Mouse (Mus musculus) kidney, adult 8-10 months (tissue): ENCODE data around the gene Agpat1.

Source experiments
- DNase-seq, 2 experiments: peaks; one replicate each; pipeline ENCODE4 v3.0.0; 2022

The Agpat1 gene

DNA sequence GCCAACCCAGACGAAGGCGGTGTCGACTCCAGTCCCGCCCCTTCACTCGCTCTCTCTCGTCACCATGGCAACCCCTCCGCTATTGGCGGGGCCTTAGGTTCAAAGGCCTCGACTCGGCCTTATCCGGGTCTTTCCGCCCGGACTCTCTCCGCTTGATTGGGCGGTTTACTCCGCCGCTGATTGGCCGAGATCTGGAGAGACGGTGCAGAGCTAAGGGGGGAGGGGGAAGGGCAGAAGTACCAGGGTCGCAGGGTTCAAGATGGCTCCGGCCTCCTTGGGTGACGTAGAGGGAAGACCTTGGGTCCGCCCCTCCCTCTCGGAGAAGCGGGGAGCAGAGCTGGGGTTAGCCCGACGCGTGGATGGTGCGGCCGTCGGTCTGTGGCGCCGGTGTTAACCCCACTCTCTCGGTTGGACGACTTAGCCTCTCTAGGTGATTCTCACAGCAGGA is at the start of gene Agpat1:
Gene Agpat1, plus strand, starts transcription at position 202 of the 448 bp plus-strand sequence.
- DNase-seq, result peak; percentile 99 to 100

DNA sequence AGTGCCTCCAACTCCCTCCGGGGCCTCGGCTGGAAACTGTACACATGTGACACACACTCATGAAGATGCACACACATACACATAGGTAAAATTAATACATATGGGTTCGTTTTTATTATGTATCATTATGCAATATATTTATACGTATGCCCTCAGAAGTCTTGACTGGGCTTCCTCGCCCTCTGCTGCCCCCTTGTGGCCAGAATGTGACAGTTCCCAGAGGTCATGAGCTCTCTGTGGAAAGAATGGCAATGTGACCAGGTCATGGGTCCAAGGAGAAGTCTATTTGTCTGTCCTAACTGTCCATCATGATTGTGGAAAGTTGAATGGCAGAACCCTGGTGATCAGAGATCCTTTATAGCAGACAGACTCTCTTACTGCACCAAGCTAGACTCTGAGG is 48.6 kb upstream of the Agpat1 start:
- peak; percentile 58 to 85 for DNase-seq

DNA sequence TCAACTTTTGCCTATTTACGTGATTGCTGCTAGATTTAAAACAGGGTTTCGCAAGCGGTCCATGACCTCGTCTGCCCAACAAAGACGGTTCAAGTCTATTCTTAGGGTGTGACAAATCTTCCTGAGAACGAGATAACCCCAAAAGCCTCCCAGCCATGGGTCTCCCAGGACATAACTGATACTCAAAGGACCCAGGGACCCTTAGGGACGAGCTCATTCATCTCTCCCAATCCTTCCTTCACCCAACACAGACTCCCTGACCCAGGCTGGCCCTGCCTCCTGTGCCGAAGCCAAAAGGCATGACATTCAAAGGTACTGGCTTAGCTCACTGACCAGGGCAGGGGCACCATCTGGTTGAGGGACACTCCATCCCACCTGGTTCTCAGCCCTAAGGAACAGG is 47.7 kb upstream of the Agpat1 start:
- DNase-seq, result no peak

DNA sequence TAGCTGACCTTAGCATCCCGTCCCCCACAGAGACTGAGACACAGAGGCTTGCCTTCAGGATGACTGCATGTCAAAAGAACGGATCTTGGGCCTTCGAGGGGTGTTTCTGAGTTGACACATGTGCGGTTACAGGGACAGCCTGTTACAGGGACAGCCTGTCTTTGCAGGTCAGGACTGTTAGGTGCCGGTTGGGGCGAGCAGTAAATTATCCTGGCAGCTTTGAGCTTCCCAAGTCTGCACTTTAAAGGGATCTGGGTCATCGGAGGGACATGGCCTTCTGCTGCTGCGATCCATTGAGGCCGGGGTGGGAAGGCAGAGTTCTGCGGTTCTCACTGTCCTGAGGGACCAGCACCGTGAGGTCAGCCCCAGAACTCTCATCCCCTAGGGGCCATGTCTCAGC is 46.7 kb upstream of the Agpat1 start:
- DNase-seq, result no peak

DNA sequence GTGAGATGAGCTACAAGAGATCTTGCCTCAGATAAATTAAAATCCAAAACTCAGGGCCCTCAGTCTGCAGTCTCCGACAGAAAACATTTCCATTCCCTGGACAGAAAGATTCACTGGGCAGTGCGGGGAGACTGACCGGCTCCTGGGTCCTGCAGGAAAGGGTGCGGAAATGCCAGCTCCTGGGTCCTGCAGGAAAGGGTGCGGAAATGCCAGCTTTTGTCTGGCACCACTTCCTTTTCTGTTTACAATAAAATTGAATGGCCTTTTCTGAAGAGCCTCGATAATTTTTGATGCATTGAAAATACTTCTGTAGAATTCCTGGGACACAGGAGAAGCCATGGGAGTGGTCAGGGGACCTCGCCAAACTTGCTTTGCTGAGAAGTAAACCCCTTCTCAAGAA is 44.9 kb upstream of the Agpat1 start:
- no peak for DNase-seq

DNA sequence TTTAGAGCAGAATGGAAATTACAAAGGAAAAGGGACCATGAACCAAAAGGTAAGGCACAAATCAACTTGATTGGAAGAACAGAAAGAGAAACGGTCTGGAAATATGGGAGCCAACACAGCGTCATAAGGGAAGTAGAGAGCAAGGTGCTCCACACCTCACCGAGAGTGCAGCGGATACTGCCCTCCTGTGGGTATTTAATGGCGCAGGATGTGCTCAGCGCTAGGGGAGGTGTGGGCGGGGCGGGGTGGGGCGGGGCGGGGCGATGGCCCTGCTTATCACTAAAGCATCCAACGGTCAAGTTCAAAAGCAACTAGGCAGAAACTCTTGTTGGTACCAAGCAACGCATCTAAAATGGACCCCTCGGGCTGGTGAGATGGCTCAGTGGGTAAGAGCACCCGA is 44.2 kb upstream of the Agpat1 start:
- no peak for DNase-seq

DNA sequence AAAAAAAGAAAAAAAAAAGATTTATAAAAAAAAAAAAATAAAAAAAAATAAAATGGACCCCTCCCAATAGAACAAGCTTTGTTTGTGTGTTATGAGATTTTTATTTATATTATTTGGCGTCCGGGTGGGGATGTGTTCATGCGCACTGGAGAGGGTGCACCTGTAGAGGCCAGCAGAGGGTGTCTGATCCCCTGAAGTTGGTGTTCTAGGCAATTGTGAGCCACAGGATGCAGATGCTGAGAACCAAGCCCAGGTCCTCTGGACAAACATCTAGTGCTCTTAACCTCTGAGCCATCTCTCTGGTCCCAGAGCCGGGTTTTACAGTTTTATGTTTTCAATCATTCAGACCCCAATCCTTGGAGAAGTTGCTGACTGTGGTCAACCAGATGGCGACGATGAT is 43.6 kb upstream of the Agpat1 start:
- DNase-seq, result no peak

DNA sequence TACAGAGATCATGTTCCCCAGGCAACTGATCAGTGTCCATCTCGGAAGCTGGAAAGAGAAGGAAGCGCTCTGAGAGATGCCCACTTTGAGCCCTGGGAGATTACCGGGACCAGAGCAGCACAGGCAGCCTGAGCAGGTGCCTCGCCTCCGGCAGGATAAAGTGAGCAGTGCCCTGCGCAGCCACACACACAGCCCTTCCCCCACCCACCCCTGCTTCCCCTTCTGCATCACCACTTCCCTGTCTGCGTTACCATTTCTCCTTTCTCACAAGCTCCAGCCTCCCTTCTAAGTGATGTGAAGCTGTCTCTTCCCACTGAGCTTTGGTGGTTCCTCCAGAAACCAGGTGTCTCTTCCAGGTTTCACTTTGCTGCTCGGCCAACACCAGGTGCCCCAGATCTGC is 42.9 kb upstream of the Agpat1 start:
- DNase-seq, result no peak

DNA sequence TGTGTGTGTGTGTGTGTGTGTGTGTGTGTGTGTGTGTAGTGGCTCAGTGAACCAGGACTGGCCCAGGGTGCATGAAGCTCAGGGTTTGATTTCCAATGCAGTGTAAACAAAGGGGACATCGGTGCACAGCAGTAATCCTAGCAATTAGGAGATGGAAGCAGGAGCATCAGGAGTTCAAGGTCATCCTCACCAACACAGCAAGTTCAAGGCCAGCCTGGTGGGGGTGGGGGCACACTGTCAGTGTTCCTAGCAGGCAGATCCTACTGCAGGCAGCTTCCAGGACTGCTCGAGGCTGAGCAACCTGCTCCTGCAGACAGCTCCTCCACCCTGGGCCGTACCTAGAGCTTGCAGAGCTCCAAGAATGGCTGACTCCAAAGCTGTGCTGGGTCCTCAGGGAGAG is 41.5 kb upstream of the Agpat1 start:
- DNase-seq, result no peak

DNA sequence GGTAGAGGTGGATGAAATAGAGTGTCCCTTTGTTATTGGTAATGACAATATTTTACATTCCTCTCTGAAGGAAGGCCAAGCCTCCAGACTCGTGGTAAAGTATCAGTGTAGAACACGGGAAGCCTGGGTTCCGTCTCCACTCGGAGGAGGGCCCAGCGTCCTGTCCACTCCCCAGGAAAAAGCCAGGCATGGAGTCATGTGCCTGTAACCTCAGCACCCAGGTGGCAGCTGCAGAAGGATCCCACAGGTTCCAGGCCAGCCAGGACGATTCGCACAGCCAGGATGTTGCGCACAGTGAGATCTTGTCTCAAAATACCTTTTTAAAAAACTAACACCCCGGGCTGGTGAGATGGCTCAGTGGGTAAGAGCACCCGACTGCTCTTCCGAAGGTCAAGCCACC is 40.7 kb upstream of the Agpat1 start:
- no peak for DNase-seq

DNA sequence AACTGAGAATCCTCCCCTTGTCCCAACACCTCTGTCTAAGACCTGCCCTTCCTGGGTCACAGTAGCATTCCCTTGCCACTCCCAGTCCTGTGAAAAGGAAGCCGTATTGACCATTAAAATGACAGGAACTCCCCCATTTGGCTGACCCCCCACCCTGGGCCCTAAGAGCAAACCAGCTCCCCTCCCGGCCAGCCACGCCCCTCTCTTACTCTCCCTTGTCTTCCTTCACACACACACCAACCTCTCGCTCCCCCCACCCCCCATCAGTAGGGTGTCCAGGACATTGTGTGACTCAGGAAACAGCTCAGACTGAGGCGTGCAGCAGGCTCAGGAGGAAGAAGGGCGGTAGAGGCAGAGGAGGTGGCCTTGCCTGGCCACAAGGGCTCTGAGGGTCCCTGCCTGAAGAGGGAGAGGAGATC is 40.0 kb upstream of the Agpat1 start, which contains the start of gene Notch4:
Gene Notch4, plus strand, starts transcription at position 266 of the 419 bp plus-strand sequence.
- DNase-seq, result peak; percentile 53 to 54

DNA sequence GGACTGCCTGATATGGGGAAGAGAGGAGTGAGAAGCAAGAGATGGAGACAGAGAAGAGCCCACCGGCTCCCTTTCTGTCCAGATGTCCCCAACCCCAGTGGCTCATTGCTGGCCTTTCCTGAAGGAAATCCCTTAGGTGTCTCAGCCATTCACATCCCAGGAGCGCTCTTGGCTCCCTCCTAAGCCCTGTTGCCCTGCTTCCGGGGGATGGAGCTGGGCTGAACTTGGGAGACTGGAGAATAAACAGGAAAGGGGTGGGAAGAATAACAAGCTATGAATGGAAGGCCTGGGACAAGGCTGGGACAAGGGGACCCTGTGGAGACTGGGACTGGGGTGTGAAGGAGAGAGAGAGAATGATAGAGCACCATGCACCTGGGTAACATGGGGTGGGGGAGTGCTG is 39.3 kb upstream of the Agpat1 start:
- DNase-seq, result peak; percentile 40 to 58

DNA sequence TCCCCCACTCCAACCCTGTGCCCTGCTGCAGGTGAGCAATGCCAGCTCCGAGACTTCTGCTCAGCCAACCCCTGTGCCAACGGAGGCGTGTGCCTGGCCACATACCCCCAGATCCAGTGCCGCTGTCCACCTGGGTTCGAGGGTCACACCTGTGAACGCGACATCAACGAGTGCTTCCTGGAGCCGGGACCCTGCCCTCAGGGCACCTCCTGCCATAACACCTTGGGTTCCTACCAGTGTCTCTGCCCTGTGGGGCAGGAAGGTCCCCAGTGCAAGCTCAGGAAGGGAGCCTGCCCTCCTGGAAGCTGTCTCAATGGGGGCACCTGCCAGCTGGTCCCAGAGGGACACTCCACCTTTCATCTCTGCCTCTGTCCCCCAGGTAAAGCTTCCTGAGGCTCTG is 36.8 kb upstream of the Agpat1 start:
- no peak for DNase-seq

DNA sequence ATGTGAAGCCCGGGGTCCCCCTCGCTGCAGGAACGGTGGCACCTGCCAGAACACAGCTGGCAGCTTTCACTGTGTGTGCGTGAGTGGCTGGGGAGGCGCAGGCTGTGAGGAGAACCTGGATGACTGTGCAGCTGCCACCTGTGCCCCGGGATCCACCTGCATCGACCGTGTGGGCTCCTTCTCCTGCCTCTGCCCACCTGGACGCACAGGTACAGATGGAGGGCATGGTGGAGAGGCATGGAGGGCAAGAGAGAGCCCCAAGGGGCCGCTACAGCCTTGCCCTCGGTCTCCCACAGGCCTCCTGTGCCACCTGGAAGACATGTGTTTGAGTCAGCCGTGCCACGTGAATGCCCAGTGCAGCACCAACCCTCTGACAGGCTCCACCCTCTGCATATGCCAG is 35.6 kb upstream of the Agpat1 start:
- DNase-seq, result no peak

DNA sequence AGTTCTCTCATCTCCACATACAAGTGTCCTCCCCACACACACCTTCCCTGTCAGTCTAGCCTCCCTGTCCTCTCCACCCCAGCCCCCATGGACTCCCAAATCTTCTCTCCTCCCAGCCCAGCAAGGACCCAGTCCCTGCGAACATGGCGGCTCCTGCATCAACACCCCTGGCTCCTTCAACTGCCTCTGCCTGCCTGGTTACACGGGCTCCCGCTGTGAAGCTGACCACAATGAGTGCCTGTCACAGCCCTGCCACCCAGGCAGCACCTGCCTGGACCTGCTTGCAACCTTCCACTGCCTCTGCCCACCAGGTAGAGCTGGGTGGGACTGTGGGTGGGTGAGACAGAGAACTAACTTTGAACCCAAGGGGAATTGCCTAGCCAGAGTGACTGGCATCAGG is 34.1 kb upstream of the Agpat1 start:
- no peak for DNase-seq

DNA sequence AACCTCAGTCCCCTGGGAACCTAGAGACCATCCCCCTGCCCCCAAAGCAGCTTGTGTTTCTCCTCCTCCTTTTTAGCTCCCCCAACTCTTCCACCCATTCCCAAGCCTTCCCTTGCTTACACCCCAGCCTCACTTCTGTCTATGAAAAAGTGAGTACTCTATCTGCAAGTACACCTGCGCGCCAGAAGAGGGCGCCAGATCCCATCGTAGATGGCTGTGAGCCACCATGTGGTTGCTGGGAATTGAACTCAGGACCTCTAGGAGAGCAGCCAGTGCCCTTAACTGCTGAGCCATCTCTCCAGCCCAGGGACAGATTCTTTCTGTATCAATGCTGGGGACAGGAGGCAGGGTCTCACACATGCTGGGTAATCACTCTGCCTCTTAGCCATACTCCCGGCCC is 32.2 kb upstream of the Agpat1 start:
- no peak for DNase-seq

DNA sequence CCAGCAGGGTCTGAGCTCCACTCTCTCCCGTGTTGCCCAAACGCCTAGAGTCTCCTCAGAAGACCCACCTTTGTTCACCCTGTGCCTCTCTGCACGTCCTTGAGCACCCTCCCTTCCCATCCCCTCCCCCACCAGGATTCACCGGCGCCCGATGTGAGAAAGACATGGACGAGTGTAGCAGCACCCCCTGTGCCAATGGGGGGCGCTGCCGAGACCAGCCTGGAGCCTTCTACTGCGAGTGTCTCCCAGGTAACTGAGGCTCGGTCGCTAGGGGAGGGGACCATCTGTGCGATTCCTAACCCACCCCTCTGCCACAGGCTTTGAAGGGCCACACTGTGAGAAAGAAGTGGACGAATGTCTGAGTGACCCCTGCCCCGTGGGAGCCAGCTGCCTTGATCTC is 31.7 kb upstream of the Agpat1 start:
- DNase-seq, result no peak

DNA sequence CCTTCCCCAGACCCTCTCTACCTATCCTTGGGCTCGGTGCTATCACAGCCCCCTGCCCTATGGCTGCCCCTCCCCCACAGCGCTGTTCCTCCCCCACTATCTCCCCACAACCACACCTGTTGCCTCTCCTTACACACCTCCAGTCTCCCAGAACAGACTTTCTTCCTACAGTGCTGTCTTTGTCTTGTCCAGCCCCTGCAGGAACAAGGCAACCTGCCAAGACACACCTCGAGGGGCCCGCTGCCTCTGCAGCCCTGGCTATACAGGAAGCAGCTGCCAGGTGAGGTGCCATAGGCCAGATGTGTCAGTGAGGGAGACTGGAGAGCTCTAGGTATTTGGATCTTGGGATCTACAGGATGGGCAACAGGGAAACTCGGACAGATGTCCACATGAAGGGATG is 27.5 kb upstream of the Agpat1 start:
- DNase-seq, result no peak

DNA sequence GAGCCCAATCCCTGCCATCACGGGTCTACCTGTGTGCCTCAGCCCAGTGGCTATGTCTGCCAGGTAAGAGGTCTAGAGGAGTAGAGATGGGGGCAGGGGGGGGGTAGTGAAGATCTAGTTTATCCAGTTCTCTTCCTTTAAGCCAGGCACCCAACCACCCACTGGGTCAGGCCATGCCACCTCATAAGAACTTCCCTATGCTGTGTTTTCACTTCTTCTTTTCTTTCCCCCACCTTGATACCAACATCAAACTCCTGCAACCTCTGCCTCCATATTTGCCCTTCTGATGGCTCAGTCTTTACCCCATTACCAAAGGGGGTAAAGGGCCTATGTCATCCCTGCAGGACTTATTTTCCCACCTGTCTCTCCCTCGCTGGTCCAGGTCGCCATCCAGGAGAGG is 26.0 kb upstream of the Agpat1 start:
- no peak for DNase-seq

DNA sequence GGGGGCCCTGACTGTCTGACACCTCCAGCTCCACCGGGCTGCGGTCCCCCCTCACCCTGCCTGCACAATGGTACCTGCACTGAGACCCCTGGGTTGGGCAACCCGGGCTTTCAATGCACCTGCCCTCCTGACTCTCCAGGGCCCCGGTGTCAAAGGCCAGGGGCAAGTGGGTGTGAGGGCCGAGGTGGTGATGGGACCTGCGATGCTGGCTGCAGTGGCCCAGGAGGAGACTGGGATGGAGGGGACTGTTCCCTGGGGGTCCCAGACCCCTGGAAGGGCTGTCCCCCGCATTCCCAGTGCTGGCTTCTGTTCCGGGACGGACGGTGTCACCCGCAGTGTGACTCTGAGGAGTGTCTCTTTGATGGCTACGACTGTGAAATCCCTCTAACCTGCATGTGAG is 21.5 kb upstream of the Agpat1 start:
- DNase-seq, result no peak

DNA sequence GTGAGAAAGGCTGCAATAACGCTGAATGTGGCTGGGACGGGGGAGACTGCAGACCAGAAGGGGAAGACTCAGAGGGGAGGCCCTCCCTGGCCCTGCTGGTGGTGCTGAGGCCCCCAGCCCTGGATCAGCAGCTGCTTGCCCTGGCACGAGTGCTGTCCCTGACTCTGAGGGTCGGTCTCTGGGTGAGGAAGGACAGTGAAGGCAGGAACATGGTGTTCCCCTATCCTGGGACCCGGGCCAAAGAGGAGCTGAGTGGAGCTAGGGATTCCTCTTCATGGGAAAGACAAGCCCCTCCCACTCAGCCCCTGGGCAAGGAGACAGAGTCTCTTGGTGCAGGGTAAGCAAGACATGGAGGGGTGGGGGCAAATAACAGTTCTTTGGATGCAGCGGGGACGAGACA is 20.7 kb upstream of the Agpat1 start:
- no peak for DNase-seq

DNA sequence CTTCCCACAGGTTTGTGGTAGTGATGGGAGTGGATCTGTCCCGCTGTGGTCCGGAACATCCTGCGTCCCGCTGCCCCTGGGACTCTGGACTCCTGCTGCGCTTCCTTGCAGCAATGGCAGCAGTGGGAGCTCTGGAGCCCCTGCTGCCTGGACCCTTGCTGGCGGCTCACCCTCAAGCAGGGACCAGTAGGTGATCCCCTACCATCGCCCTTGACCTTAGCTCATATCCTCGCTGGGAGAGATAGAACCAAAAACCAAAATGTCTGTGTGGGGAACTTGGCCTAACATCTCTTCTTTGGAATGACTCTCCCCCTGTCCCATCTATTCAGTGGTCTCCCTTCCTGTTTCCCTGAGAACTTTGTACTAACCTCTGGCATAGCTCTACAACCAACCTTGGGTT is 20.2 kb upstream of the Agpat1 start:
- DNase-seq, result no peak

DNA sequence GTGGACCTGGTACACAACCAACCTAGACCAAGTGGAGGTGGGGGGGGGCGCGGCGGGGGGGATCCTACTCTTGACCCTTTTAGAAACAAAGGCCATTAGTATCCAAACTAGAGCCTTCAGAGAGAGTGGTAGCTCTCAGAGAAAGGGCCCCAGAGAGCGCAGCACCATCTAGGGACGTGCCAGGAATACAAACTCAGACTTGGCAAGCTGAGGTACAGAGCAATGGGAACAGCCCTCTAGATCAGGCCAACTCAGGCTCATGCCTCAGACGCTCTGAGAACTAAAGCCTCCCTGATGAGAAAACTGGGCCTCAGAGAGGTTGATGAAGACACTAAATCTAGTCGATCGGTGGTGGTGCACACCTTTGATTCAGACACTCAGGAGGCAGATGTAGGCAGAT is 18.9 kb upstream of the Agpat1 start:
- DNase-seq, result no peak

DNA sequence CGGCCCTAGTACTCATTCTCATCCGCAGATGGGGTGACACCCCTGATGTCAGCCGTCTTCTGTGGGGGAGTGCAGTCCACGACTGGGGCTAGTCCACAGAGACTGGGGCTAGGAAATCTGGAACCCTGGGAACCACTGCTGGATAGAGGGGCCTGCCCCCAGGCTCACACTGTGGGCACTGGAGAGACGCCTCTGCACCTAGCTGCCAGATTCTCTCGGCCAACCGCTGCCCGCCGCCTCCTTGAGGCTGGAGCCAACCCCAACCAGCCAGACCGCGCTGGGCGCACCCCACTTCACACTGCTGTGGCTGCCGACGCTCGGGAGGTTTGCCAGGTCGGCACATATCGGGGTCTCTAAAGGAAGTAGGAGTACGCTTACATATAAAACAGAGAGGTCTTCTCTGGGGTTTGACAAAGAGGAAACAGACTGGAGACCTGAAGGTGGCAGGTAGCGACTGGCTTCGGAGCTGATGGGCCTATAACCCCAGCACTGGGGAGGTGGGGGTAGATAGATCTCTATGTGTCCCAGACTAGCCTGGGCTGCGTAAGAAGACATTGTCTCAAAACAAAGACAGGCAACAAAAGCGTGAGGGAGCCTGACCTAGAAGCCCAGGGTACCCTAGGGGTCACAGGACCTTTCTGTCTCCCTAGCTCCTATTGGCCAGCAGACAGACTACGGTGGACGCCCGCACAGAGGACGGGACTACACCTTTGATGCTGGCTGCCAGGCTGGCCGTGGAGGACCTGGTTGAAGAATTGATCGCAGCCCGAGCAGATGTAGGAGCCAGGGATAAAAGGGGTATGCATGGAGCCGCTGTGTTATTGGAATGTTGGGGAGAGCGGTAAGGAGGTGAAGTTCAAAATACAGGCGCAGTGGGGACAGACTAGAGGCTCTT is 17.9 kb upstream of the Agpat1 start:
- no peak for DNase-seq
